Mouse (Mus musculus): ENCODE results near the gene Tspo. TPM values are rescaled to one million over a fixed set of nuclear protein-coding genes. Genes with fewer than 3 reads are reported as not detected.

Gene Tspo
- polyA plus RNA-seq, 1 experiment from 2014 or later, result 182 TPM

DNA sequence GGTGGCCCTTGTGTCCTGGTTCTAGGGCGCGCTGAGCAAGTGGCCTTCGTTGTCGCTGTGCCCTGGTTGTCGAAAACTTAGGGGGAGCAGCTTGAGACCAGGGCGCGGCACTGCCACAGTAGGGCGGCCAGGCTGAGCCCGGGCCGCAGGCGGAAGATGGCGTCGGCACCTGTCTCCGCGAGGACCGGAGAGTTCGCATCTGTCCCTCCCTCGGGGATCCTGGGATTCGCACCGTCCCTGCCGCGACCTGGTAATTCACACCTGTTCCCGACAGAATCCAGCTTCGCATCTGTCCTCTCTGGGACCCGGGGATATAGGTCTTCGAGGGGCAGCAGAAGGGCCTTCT is 36.3 kb upstream of the Tspo start:
- no peaks in the 10 kb centered on the region for H3K9me3 ChIP-seq (replicated peaks; ENCODE audit: control insufficient read depth, low read length)
- WGBS, result 1% methylated on average over 26 of the region's 26 CpGs
- peak overlapping the region; percentile 88 for H3K9ac ChIP-seq (ENCODE audit: low read length)
- peaks cover 78% of the 10 kb centered on the region for H3K4me1 ChIP-seq (ENCODE audit: control insufficient read depth, insufficient read depth, low read length)
- no peaks in the 10 kb centered on the region for H3K27me3 ChIP-seq (ENCODE audit: control insufficient read depth, insufficient read depth, low read length)
- ATAC-seq (replicated peaks; ENCODE audit: extremely low read depth, insufficient read depth, low FRiP score), result no peak
- 0 out of 2 replicates have a peak, but pooled peaks cover 1% of the 10 kb centered on the region for H3K36me3 ChIP-seq (ENCODE audit: control insufficient read depth, insufficient read depth)
- peak overlapping the region; percentile 68 for H3K27ac ChIP-seq (ENCODE audit: low read length)
- H3K4me3 ChIP-seq (ENCODE audit: low read length), result peak overlapping the region; percentile 85
- H3K4me2 ChIP-seq (ENCODE audit: low read depth, low read length), result peak overlapping the region; percentile 93

DNA sequence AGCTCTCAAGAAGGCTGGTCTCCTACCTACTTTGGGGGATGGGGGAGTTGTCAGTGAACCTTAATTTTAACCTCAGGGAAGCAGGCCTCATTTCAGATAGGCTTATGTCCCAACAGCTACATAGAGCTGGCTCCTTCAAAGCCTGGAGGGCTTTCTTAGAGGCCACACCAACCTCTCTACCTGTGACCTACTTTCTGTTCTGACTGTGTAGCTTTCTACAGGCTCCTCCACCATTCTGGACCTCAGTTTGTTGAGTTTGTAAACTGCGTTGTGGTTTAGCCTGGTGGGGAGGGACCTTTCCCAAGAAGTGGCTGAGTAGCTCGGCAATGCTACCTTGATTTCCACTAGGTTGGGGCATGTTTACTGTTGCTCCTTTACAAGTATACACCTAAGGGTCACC is 35.6 kb upstream of the Tspo start:
- Histone ChIP-seq H3K27me3 (ENCODE audit: control insufficient read depth, insufficient read depth, low read length) (no peaks in the 10 kb centered on the region), H3K9ac (ENCODE audit: low read length) (peak overlapping the region; percentile 88), H3K4me3 (ENCODE audit: low read length) (peak overlapping the region; percentile 85), H3K9me3 (replicated peaks; ENCODE audit: control insufficient read depth, low read length) (no peaks in the 10 kb centered on the region), H3K4me1 (ENCODE audit: control insufficient read depth, insufficient read depth, low read length) (peaks cover 72% of the 10 kb centered on the region), H3K4me2 (ENCODE audit: low read depth, low read length) (peak overlapping the region; percentile 93), H3K27ac (ENCODE audit: low read length) (no peak overlapping the region), H3K36me3 (ENCODE audit: control insufficient read depth, insufficient read depth) (0 out of 2 replicates have a peak, but pooled peaks cover 2% of the 10 kb centered on the region)
- WGBS, result 47% methylated on average over 2 of the region's 2 CpGs
- ATAC-seq (replicated peaks; ENCODE audit: extremely low read depth, insufficient read depth, low FRiP score), result no peak

DNA sequence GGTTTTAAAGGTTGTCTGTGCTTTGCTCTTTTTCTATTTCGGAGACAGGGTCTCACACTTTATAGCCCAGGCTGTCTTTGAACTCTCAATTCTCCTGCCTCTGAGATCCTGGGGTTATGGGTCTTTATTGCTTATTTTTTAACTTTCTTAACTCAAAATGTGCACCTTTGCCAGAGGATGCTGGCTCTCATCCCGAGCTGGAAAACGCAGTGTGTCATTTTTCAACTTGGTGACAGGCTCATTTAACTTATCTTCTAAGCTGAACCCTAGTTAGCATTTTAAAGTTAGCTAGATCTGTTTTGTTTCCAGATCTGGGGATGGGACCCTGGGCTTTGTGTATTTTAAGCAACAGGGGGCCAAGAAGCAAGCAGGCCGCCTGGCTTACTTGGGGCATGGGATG is 34.5 kb upstream of the Tspo start:
- no peak overlapping the region for H3K9ac ChIP-seq (ENCODE audit: low read length)
- 0 out of 2 replicates have a peak, but pooled peaks cover 2% of the 10 kb centered on the region for H3K36me3 ChIP-seq (ENCODE audit: control insufficient read depth, insufficient read depth)
- H3K9me3 ChIP-seq (replicated peaks; ENCODE audit: control insufficient read depth, low read length), result no peaks in the 10 kb centered on the region
- H3K4me1 ChIP-seq (ENCODE audit: control insufficient read depth, insufficient read depth, low read length), result peaks cover 63% of the 10 kb centered on the region
- 44% methylated on average over 4 of the region's 4 CpGs for WGBS
- peak overlapping the region; percentile 73 for H3K27ac ChIP-seq (ENCODE audit: low read length)
- no peak overlapping the region for H3K4me3 ChIP-seq (ENCODE audit: low read length)
- H3K4me2 ChIP-seq (ENCODE audit: low read depth, low read length), result peak overlapping the region; percentile 93
- no peaks in the 10 kb centered on the region for H3K27me3 ChIP-seq (ENCODE audit: control insufficient read depth, insufficient read depth, low read length)
- no peak for ATAC-seq (replicated peaks; ENCODE audit: extremely low read depth, insufficient read depth, low FRiP score)

DNA sequence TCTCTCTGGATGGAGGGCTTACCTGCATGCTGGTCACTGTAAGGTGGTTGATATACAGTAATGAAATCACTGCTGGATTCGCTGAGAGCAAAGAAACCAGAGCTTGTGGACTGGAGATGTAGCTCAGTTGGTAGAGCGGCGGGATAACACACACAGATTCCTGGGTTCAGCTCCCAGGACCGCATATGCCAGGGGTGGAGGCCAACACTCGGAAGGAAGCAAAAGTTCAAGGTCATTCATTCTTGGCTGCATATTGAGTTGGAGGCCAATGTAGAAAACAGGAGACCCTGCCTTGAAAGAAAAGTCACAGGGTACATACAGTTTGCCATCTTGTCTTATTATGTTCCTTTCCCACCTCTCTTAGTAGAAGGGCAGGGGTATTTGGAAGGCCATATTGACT is 33.6 kb upstream of the Tspo start:
- WGBS, result 60% methylated on average over 5 of the region's 5 CpGs
- Histone ChIP-seq H3K4me1 (ENCODE audit: control insufficient read depth, insufficient read depth, low read length) (peaks cover 61% of the 10 kb centered on the region), H3K36me3 (ENCODE audit: control insufficient read depth, insufficient read depth) (0 out of 2 replicates have a peak, but pooled peaks cover 2% of the 10 kb centered on the region), H3K9ac (ENCODE audit: low read length) (peak overlapping the region; percentile 5; the same call in 1 of the 2 replicates), H3K4me2 (ENCODE audit: low read depth, low read length) (peak overlapping the region; percentile 36; the same call in 1 of the 2 replicates), H3K27me3 (ENCODE audit: control insufficient read depth, insufficient read depth, low read length) (no peaks in the 10 kb centered on the region), H3K27ac (ENCODE audit: low read length) (peak overlapping the region; percentile 73), H3K9me3 (replicated peaks; ENCODE audit: control insufficient read depth, low read length) (no peaks in the 10 kb centered on the region), H3K4me3 (ENCODE audit: low read length) (no peak overlapping the region)
- no peak for ATAC-seq (replicated peaks; ENCODE audit: extremely low read depth, insufficient read depth, low FRiP score)

DNA sequence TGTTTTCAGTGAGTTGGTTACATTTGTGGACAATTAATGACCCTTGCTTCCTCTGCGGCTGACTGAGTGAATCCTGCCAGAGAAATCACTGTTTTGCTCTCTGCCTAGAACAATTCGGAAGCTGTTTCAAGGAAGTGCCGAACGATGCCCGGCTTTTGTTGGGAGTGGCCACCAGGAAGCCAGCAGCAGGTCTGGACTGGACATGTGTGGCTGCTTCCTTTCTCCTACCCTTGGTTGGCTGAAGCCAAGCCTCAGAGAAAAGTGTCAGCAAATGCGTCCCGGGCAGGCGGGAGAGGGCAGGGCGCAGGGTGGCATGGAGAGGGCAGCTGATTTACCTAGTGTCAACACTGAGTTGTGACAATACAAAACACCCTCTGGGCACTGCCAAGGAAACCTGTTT is 33.2 kb upstream of the Tspo start:
- Histone ChIP-seq H3K27ac (ENCODE audit: low read length) (peak overlapping the region; percentile 73), H3K9me3 (replicated peaks; ENCODE audit: control insufficient read depth, low read length) (no peaks in the 10 kb centered on the region), H3K4me3 (ENCODE audit: low read length) (no peak overlapping the region), H3K4me1 (ENCODE audit: control insufficient read depth, insufficient read depth, low read length) (peaks cover 61% of the 10 kb centered on the region), H3K27me3 (ENCODE audit: control insufficient read depth, insufficient read depth, low read length) (no peaks in the 10 kb centered on the region), H3K4me2 (ENCODE audit: low read depth, low read length) (peak overlapping the region; percentile 36; the same call in 1 of the 2 replicates), H3K9ac (ENCODE audit: low read length) (peak overlapping the region; percentile 51; the same call in 1 of the 2 replicates), H3K36me3 (ENCODE audit: control insufficient read depth, insufficient read depth) (0 out of 2 replicates have a peak, but pooled peaks cover 2% of the 10 kb centered on the region)
- 61% methylated on average over 9 of the region's 9 CpGs for WGBS
- no peak for ATAC-seq (replicated peaks; ENCODE audit: extremely low read depth, insufficient read depth, low FRiP score)

- H3K27me3 ChIP-seq (ENCODE audit: control insufficient read depth, insufficient read depth, low read length), result no peaks in the 10 kb centered on the region
- ATAC-seq (replicated peaks; ENCODE audit: extremely low read depth, insufficient read depth, low FRiP score), result no peak
- 73% methylated on average over 6 of the region's 6 CpGs for WGBS
- no peak overlapping the region for H3K4me3 ChIP-seq (ENCODE audit: low read length)
- no peaks in the 10 kb centered on the region for H3K9me3 ChIP-seq (replicated peaks; ENCODE audit: control insufficient read depth, low read length)
- H3K4me1 ChIP-seq (ENCODE audit: control insufficient read depth, insufficient read depth, low read length), result peaks cover 61% of the 10 kb centered on the region
- H3K4me2 ChIP-seq (ENCODE audit: low read depth, low read length), result no peak overlapping the region
- H3K36me3 ChIP-seq (ENCODE audit: control insufficient read depth, insufficient read depth), result 0 out of 2 replicates have a peak, but pooled peaks cover 2% of the 10 kb centered on the region
- peak overlapping the region; percentile 73 for H3K27ac ChIP-seq (ENCODE audit: low read length)
- H3K9ac ChIP-seq (ENCODE audit: low read length), result peak overlapping the region; percentile 51; the same call in 1 of the 2 replicates
Observed at GRCm38 (mm10) chr15:83530688-83531087, 32.7 kb upstream of the Tspo start.

DNA sequence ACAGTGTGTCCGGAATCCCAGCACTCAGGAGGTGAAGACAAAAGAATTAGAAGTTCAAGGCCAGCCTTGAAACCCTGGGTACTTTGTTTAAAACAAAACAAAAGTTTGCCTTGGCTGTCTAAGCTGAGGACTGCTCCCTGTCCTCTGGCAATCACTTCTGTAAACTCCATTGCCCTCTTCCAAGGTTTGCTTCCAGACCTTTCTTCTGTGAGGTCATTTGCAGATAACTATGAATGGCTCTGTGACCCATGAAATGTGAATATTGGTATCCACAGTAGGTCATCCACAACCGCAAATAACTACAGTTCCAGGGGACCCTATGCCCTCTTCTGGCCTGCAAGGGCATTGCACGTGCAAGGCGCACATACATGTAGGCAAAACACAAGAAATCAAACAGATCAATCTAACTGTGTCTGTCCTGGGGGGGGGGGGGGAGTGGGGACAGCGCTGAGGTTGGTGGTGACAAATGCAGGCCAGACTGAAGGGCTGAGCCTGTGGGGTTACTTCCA is 31.4 kb upstream of the Tspo start:
- WGBS, result 85% methylated on average over 5 of the region's 5 CpGs
- peaks cover 61% of the 10 kb centered on the region for H3K4me1 ChIP-seq (ENCODE audit: control insufficient read depth, insufficient read depth, low read length)
- 0 out of 2 replicates have a peak, but pooled peaks cover 2% of the 10 kb centered on the region for H3K36me3 ChIP-seq (ENCODE audit: control insufficient read depth, insufficient read depth)
- H3K4me3 ChIP-seq (ENCODE audit: low read length), result no peak overlapping the region
- H3K27ac ChIP-seq (ENCODE audit: low read length), result no peak overlapping the region
- no peak overlapping the region for H3K9ac ChIP-seq (ENCODE audit: low read length)
- no peak for ATAC-seq (replicated peaks; ENCODE audit: extremely low read depth, insufficient read depth, low FRiP score)
- no peak overlapping the region for H3K4me2 ChIP-seq (ENCODE audit: low read depth, low read length)
- no peaks in the 10 kb centered on the region for H3K9me3 ChIP-seq (replicated peaks; ENCODE audit: control insufficient read depth, low read length)
- H3K27me3 ChIP-seq (ENCODE audit: control insufficient read depth, insufficient read depth, low read length), result no peaks in the 10 kb centered on the region

GRCm38 (mm10) chr15:83532606-83533005 is 30.8 kb upstream of the Tspo start:
- H3K36me3 ChIP-seq (ENCODE audit: control insufficient read depth, insufficient read depth), result 0 out of 2 replicates have a peak, but pooled peaks cover 2% of the 10 kb centered on the region
- no peak overlapping the region for H3K4me2 ChIP-seq (ENCODE audit: low read depth, low read length)
- no peaks in the 10 kb centered on the region for H3K9me3 ChIP-seq (replicated peaks; ENCODE audit: control insufficient read depth, low read length)
- no peak overlapping the region for H3K27ac ChIP-seq (ENCODE audit: low read length)
- H3K4me3 ChIP-seq (ENCODE audit: low read length), result no peak overlapping the region
- peaks cover 55% of the 10 kb centered on the region for H3K4me1 ChIP-seq (ENCODE audit: control insufficient read depth, insufficient read depth, low read length)
- H3K9ac ChIP-seq (ENCODE audit: low read length), result no peak overlapping the region
- no peak for ATAC-seq (replicated peaks; ENCODE audit: extremely low read depth, insufficient read depth, low FRiP score)
- 73% methylated on average over 7 of the region's 7 CpGs for WGBS
- H3K27me3 ChIP-seq (ENCODE audit: control insufficient read depth, insufficient read depth, low read length), result no peaks in the 10 kb centered on the region

GRCm38 (mm10) chr15:83534960-83535889 is 28.2 kb upstream of the Tspo start:
- Histone ChIP-seq H3K4me3 (ENCODE audit: low read length) (no peak overlapping the region), H3K36me3 (ENCODE audit: control insufficient read depth, insufficient read depth) (0 out of 2 replicates have a peak, but pooled peaks cover 2% of the 10 kb centered on the region), H3K4me1 (ENCODE audit: control insufficient read depth, insufficient read depth, low read length) (peaks cover 45% of the 10 kb centered on the region), H3K27me3 (ENCODE audit: control insufficient read depth, insufficient read depth, low read length) (no peaks in the 10 kb centered on the region), H3K9me3 (replicated peaks; ENCODE audit: control insufficient read depth, low read length) (no peaks in the 10 kb centered on the region), H3K4me2 (ENCODE audit: low read depth, low read length) (peak overlapping the region; percentile 8), H3K9ac (ENCODE audit: low read length) (peak overlapping the region; percentile 62), H3K27ac (ENCODE audit: low read length) (peak overlapping the region; percentile 84)
- 26% methylated on average over 17 of the region's 17 CpGs for WGBS
- ATAC-seq (replicated peaks; ENCODE audit: extremely low read depth, insufficient read depth, low FRiP score), result peak; percentile 47
